Mouse (Mus musculus): ENCODE data around the gene Ccdc173. TPM values are rescaled to one million over a fixed set of nuclear protein-coding genes. Genes with fewer than 3 reads are reported as not detected.
A peak's percentile ranks its signal among the peaks of the same experiment; 100 is the strongest.
"Not testable (repeated sequence)": the region's sequence is repeated elsewhere in the genome, so short reads cannot be mapped to it uniquely, and the experiment has no call there.

The Ccdc173 gene
- polyA plus RNA-seq, 1 experiment from 2014 or later: 3.0 TPM

- Histone ChIP-seq H3K9ac (replicated peaks) (peak within 1 kb of the TSS; percentile 98), H3K9me3 (no peaks in the 10 kb centered on the region), H3K4me1 (replicated peaks) (peaks cover 10% of the 10 kb centered on the region), H3K27ac (peak within 1 kb of the TSS; percentile 98), H3K36me3 (peaks cover 16% of the 10 kb centered on the region; the same call in 1 of the 2 replicates), H3K4me3 (replicated peaks) (peak within 1 kb of the TSS; percentile 90), H3K27me3 (no peaks in the 10 kb centered on the region), H3K4me2 (peak within 1 kb of the TSS; percentile 71)
- no peak for ATAC-seq (ENCODE audit: insufficient number of reproducible peaks, insufficient read depth, low FRiP score, low TSS enrichment, low read depth)
- 13% methylated on average over 8 of the region's 8 CpGs for WGBS
Measured at GRCm38 (mm10) chr2:69821711-69822110, 32.3 kb upstream of the Ccdc173 start, which contains the start of gene Klhl23. Gene Klhl23 (plus strand): TSS chr2:69821944.

DNA sequence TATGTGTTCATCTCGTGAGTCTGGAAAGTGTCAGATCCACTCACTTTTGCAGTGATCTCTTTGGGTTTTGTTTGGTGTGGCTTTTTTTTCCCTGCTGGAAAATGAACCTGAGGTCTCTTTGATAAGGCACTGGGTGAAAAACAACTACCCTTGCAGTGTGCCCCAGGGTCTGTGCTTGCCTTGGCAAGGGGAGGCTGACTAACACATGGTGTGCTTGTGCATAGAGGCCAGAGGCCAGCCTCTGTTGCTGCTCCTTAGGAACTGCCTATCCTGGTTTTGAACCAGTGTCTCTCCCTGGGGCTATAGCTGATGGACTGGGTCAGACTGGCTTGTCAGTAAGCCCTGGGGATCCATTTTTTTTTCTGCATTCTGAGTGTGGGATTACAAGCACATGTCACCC lies 30.8 kb upstream of the Ccdc173 start:
- Histone ChIP-seq H3K36me3 (peaks cover 5% of the 10 kb centered on the region; the same call in 1 of the 2 replicates), H3K4me2 (no peak overlapping the region), H3K27me3 (no peaks in the 10 kb centered on the region), H3K4me1 (replicated peaks) (peaks cover 10% of the 10 kb centered on the region), H3K9ac (replicated peaks) (no peak overlapping the region), H3K4me3 (replicated peaks) (no peak overlapping the region), H3K27ac (no peak overlapping the region), H3K9me3 (no peaks in the 10 kb centered on the region)
- ATAC-seq (ENCODE audit: insufficient number of reproducible peaks, insufficient read depth, low FRiP score, low TSS enrichment, low read depth): no peak
- WGBS: 75% methylated on average over 1 of the region's 1 CpGs

- H3K9ac ChIP-seq (replicated peaks): no peak overlapping the region
- no peaks in the 10 kb centered on the region for H3K36me3 ChIP-seq
- no peak overlapping the region for H3K27ac ChIP-seq
- no peaks in the 10 kb centered on the region for H3K27me3 ChIP-seq
- whole genome bisulfite sequencing: 77% methylated on average over 9 of the region's 9 CpGs
- no peak overlapping the region for H3K4me2 ChIP-seq
- peaks cover 5% of the 10 kb centered on the region for H3K4me1 ChIP-seq (replicated peaks)
- no peak overlapping the region for H3K4me3 ChIP-seq (replicated peaks)
- no peak for ATAC-seq (ENCODE audit: insufficient number of reproducible peaks, insufficient read depth, low FRiP score, low TSS enrichment, low read depth)
- no peaks in the 10 kb centered on the region for H3K9me3 ChIP-seq
Measured at GRCm38 (mm10) chr2:69818350-69819085, 29.1 kb upstream of the Ccdc173 start.

- Histone ChIP-seq H3K9me3 (no peaks in the 10 kb centered on the region), H3K9ac (replicated peaks) (no peak overlapping the region), H3K4me1 (replicated peaks) (peaks cover 2% of the 10 kb centered on the region), H3K27me3 (no peaks in the 10 kb centered on the region), H3K4me3 (replicated peaks) (no peak overlapping the region), H3K27ac (no peak overlapping the region), H3K4me2 (no peak overlapping the region), H3K36me3 (no peaks in the 10 kb centered on the region)
- WGBS: 82% methylated on average over 5 of the region's 5 CpGs
- no peak for ATAC-seq (ENCODE audit: insufficient number of reproducible peaks, insufficient read depth, low FRiP score, low TSS enrichment, low read depth)
Measured at GRCm38 (mm10) chr2:69816575-69816974, 27.2 kb upstream of the Ccdc173 start.

DNA sequence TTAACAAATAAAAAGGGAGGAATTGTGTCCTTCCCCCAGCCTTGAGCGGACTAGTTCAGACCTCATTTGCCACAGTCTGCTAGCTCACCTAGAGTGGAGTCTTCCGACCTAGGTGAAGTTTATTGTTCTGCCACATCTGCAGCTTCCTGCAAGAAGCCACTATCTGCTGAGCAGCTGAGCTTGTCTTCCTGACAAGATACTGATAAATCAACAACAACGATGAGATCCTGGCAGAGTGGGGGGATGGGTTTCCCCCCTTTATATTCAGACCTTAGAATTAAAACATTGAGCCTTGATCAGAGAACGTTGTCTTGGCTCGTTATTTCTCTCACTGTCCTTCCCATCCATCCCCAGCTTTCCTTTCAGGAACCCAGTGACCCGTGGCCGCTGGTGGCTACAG lies 22.0 kb upstream of the Ccdc173 start:
- not testable (repeated sequence) for ATAC-seq (ENCODE audit: insufficient number of reproducible peaks, insufficient read depth, low FRiP score, low TSS enrichment, low read depth); H3K4me1 ChIP-seq (replicated peaks); H3K27ac ChIP-seq; H3K36me3 ChIP-seq; H3K4me2 ChIP-seq; H3K9ac ChIP-seq (replicated peaks); H3K27me3 ChIP-seq; H3K9me3 ChIP-seq; H3K4me3 ChIP-seq (replicated peaks)
- 80% methylated on average over 7 of the region's 7 CpGs for WGBS

- Histone ChIP-seq H3K4me3 (replicated peaks) (no peak overlapping the region), H3K27me3 (no peaks in the 10 kb centered on the region), H3K9me3 (no peaks in the 10 kb centered on the region), H3K36me3 (no peaks in the 10 kb centered on the region), H3K27ac (no peak overlapping the region), H3K4me1 (replicated peaks) (no peaks in the 10 kb centered on the region), H3K9ac (replicated peaks) (no peak overlapping the region), H3K4me2 (no peak overlapping the region)
- no peak for ATAC-seq (ENCODE audit: insufficient number of reproducible peaks, insufficient read depth, low FRiP score, low TSS enrichment, low read depth)
- 71% methylated on average over 15 of the region's 15 CpGs for WGBS
Measured at GRCm38 (mm10) chr2:69810169-69810568, 20.8 kb upstream of the Ccdc173 start.

DNA sequence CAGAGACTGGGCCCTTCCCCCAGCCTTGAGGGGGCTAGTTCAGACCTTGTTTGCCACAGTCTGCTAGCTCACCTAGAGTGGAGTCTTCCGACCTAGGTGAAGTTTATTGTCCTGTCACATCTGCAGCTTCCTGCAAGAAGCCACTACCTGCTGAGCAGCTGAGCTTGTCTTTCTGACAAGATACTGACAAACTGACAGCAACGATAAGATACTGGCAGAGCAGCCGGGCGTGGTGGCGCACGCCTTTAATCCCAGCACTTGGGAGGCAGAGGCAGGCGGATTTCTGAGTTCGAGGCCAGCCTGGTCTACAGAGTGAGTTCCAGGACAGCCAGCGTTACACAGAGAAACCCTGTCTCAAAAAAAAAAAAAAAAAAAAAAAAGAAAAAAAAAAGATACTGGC lies 15.3 kb upstream of the Ccdc173 start:
- H3K27me3 ChIP-seq; H3K9me3 ChIP-seq; H3K9ac ChIP-seq (replicated peaks); H3K4me1 ChIP-seq (replicated peaks); H3K4me2 ChIP-seq; H3K36me3 ChIP-seq; H3K27ac ChIP-seq; ATAC-seq (ENCODE audit: insufficient number of reproducible peaks, insufficient read depth, low FRiP score, low TSS enrichment, low read depth); H3K4me3 ChIP-seq (replicated peaks): not testable (repeated sequence)
- WGBS: 81% methylated on average over 9 of the region's 9 CpGs

DNA sequence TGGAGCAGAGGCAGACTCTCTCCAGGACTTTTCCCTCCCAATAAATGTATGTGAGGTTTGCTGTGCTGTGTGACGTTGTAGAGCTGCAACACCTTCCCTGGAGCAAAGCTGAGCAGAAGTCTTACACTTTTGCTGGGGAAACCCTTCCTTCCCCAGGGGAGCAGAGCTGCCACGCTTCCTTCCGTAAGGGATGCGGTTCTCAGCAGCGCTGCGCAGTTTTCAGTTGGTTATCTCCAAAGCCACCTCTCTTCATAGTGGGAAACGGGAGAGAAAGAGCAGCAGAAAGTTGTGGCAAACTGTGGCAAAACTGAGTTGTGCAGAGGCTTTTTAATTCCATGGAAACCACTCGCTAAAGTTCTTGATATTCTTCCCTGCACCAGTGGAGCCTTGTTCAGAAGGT lies 14.4 kb upstream of the Ccdc173 start:
- ATAC-seq (ENCODE audit: insufficient number of reproducible peaks, insufficient read depth, low FRiP score, low TSS enrichment, low read depth): no peak
- H3K36me3 ChIP-seq: no peaks in the 10 kb centered on the region
- no peaks in the 10 kb centered on the region for H3K27me3 ChIP-seq
- H3K4me1 ChIP-seq (replicated peaks): no peaks in the 10 kb centered on the region
- no peak overlapping the region for H3K4me3 ChIP-seq (replicated peaks)
- no peak overlapping the region for H3K4me2 ChIP-seq
- 58% methylated on average over 8 of the region's 8 CpGs for WGBS
- no peak overlapping the region for H3K9ac ChIP-seq (replicated peaks)
- H3K9me3 ChIP-seq: no peaks in the 10 kb centered on the region
- H3K27ac ChIP-seq: no peak overlapping the region

DNA sequence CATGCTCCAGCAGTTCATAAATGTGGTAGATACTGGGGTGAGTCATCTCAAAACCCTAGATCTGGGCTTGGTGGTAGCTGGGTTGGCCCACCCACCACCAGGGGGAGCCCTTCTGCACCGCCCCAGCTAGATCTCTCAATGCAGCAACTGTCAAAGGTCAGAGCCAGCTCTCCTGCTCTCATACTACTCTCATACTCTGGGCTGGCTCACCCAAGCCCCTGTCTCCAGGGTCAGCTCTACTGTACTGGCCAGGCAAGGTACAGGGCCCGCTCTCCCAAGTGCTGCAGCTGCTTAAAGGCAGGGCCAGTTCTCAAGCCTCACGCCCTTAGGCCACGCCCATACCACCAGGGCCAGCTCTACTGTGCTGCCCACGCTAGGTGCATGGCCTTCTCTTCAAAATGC lies 13.5 kb upstream of the Ccdc173 start:
- Histone ChIP-seq H3K9ac (replicated peaks) (no peak overlapping the region), H3K27me3 (no peaks in the 10 kb centered on the region), H3K27ac (no peak overlapping the region), H3K9me3 (no peaks in the 10 kb centered on the region), H3K36me3 (peaks cover 1% of the 10 kb centered on the region; the same call in 1 of the 2 replicates), H3K4me3 (replicated peaks) (no peak overlapping the region), H3K4me1 (replicated peaks) (no peaks in the 10 kb centered on the region), H3K4me2 (no peak overlapping the region)
- peak; percentile 68; the same call in 1 of the 2 replicates for ATAC-seq (ENCODE audit: insufficient number of reproducible peaks, insufficient read depth, low FRiP score, low TSS enrichment, low read depth)
- WGBS: 60% methylated on average over 5 of the region's 5 CpGs

GRCm38 (mm10) chr2:69790722-69791121 lies 1.3 kb upstream of the Ccdc173 start:
- Histone ChIP-seq H3K9me3 (no peaks in the 10 kb centered on the region), H3K4me2 (peak overlapping the region; percentile 68), H3K9ac (replicated peaks) (no peak overlapping the region), H3K36me3 (peaks cover 31% of the 10 kb centered on the region), H3K4me1 (replicated peaks) (no peaks in the 10 kb centered on the region; the same call in 1 of the 2 replicates), H3K27ac (no peak overlapping the region), H3K27me3 (no peaks in the 10 kb centered on the region), H3K4me3 (replicated peaks) (no peak overlapping the region)
- WGBS: 67% methylated on average over 4 of the region's 4 CpGs
- ATAC-seq (ENCODE audit: insufficient number of reproducible peaks, insufficient read depth, low FRiP score, low TSS enrichment, low read depth): no peak

GRCm38 (mm10) chr2:69790285-69790684 lies 910 bp upstream of the Ccdc173 start:
- no peak for ATAC-seq (ENCODE audit: insufficient number of reproducible peaks, insufficient read depth, low FRiP score, low TSS enrichment, low read depth)
- no peaks in the 10 kb centered on the region; the same call in 1 of the 2 replicates for H3K4me1 ChIP-seq (replicated peaks)
- H3K9me3 ChIP-seq: no peaks in the 10 kb centered on the region
- no peaks in the 10 kb centered on the region for H3K27me3 ChIP-seq
- 3% methylated on average over 10 of the region's 10 CpGs for WGBS
- peak overlapping the region; percentile 68 for H3K4me2 ChIP-seq
- 0 out of 2 replicates have a peak overlapping the region, but pooled peaks have one; percentile 67 for H3K9ac ChIP-seq (replicated peaks)
- H3K4me3 ChIP-seq (replicated peaks): peak overlapping the region; percentile 57
- no peak overlapping the region for H3K27ac ChIP-seq
- peaks cover 27% of the 10 kb centered on the region for H3K36me3 ChIP-seq

- Histone ChIP-seq H3K4me3 (replicated peaks) (peak overlapping the region; percentile 57), H3K9ac (replicated peaks) (peak overlapping the region; percentile 67), H3K9me3 (no peaks in the 10 kb centered on the region), H3K4me2 (peak overlapping the region; percentile 68), H3K27me3 (no peaks in the 10 kb centered on the region), H3K4me1 (replicated peaks) (no peaks in the 10 kb centered on the region; the same call in 1 of the 2 replicates), H3K27ac (peak overlapping the region; percentile 53; the same call in 1 of the 2 replicates), H3K36me3 (peaks cover 16% of the 10 kb centered on the region)
- ATAC-seq (ENCODE audit: insufficient number of reproducible peaks, insufficient read depth, low FRiP score, low TSS enrichment, low read depth): peak; percentile 11; the same call in 1 of the 2 replicates
- WGBS: 30% methylated on average over 9 of the region's 9 CpGs
Measured at GRCm38 (mm10) chr2:69788974-69789373, 401 bp downstream of the Ccdc173 start.

Data from limb, embryonic 12.5 days (tissue).